Mouse (Mus musculus): ENCODE data around the gene Gm45808. TPM values are rescaled to one million over a fixed set of nuclear protein-coding genes. Genes with fewer than 3 reads are reported as not detected.

Gm45808 gene
- polyA plus RNA-seq, 1 experiment from 2014 or later, result not detected

DNA sequence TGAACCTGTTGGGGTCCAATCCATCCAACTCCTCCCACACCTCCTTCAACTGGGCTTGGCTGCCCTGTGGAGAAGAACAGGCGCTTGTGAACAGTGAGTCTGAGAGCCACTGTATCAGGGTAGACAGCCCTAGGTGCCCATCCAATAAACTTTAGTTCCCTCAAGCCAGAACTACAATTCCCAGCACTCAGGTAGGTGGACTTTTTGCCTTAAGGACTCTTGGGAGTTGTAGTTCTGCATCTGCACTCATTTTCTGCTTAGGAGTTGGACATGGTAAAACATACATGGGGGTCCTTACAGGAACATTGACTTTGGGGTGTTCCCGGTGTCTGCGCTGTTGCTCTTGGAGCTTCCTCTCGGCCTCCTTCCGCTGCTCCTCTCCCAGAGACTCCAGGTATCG lies 11.8 kb upstream of the Gm45808 start:
- Histone ChIP-seq H3K4me1 (replicated peaks; ENCODE audit: control insufficient read depth, insufficient read depth) (no peaks in the 10 kb centered on the region), H3K36me3 (ENCODE audit: control insufficient read depth, insufficient read depth, low read length) (peaks cover 31% of the 10 kb centered on the region), H3K4me2 (replicated peaks; ENCODE audit: low read depth) (no peak overlapping the region), H3K9me3 (ENCODE audit: control insufficient read depth, low read length) (no peaks in the 10 kb centered on the region), H3K9ac (ENCODE audit: low read length) (no peak overlapping the region), H3K27ac (replicated peaks) (no peak overlapping the region), H3K4me3 (ENCODE audit: low read depth, low read length) (no peak overlapping the region), H3K27me3 (ENCODE audit: control insufficient read depth, insufficient read depth, low read length) (no peaks in the 10 kb centered on the region)
- WGBS, result 96% methylated on average over 6 of the region's 6 CpGs
- TF ChIP-seq EP300 (optimal IDR thresholded peaks at IDR 0.05), result no peak
- TF ChIP-seq CTCF (IDR thresholded peaks at IDR 0.05; ENCODE audit: low read depth), result no peak
- DNase-seq (ENCODE audit: low spot score) (no peak), ATAC-seq (ENCODE audit: low FRiP score, low TSS enrichment) (no peak)

DNA sequence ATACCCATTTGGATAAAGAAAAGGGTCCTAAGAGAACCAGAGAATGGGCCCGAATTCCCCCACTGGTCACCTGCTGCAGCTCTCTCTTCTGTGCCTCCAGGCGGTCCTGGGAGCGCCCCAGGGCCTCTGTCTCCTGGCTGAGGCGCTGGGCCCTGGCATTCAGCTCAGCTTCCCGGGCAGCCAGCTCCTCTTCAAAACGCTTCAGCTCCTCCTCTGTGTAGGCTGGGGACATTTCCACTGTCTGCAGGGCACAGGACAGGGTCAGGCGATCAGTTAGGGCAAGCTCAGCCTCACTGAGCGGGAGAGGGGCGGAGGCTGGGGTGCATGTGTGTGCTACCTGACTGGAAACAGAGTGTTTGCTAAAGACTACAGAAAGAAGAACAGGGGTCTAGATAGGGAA lies 7.9 kb upstream of the Gm45808 start:
- no peak overlapping the region for H3K27ac ChIP-seq (replicated peaks)
- ATAC-seq (ENCODE audit: low FRiP score, low TSS enrichment) (no peak), DNase-seq (ENCODE audit: low spot score) (no peak)
- no peaks in the 10 kb centered on the region for H3K4me1 ChIP-seq (replicated peaks; ENCODE audit: control insufficient read depth, insufficient read depth)
- H3K9me3 ChIP-seq (ENCODE audit: control insufficient read depth, low read length), result no peaks in the 10 kb centered on the region
- H3K27me3 ChIP-seq (ENCODE audit: control insufficient read depth, insufficient read depth, low read length), result no peaks in the 10 kb centered on the region
- no peak overlapping the region for H3K4me3 ChIP-seq (ENCODE audit: low read depth, low read length)
- no peak overlapping the region for H3K9ac ChIP-seq (ENCODE audit: low read length)
- WGBS, result 82% methylated on average over 9 of the region's 9 CpGs
- no peak overlapping the region for H3K4me2 ChIP-seq (replicated peaks; ENCODE audit: low read depth)
- no peak for TF ChIP-seq CTCF (IDR thresholded peaks at IDR 0.05; ENCODE audit: low read depth)
- no peak for TF ChIP-seq EP300 (optimal IDR thresholded peaks at IDR 0.05)
- peaks cover 27% of the 10 kb centered on the region for H3K36me3 ChIP-seq (ENCODE audit: control insufficient read depth, insufficient read depth, low read length)

- DNase-seq (ENCODE audit: low spot score), result no peak
- TF ChIP-seq EP300 (optimal IDR thresholded peaks at IDR 0.05) (no peak), CTCF (IDR thresholded peaks at IDR 0.05; ENCODE audit: low read depth) (no peak)
- Histone ChIP-seq H3K9me3 (ENCODE audit: control insufficient read depth, low read length) (no peaks in the 10 kb centered on the region), H3K36me3 (ENCODE audit: control insufficient read depth, insufficient read depth, low read length) (peaks cover 27% of the 10 kb centered on the region), H3K27ac (replicated peaks) (no peak overlapping the region; the same call in 1 of the 2 replicates), H3K27me3 (ENCODE audit: control insufficient read depth, insufficient read depth, low read length) (no peaks in the 10 kb centered on the region), H3K4me3 (ENCODE audit: low read depth, low read length) (no peak overlapping the region), H3K4me2 (replicated peaks; ENCODE audit: low read depth) (no peak overlapping the region), H3K9ac (ENCODE audit: low read length) (no peak overlapping the region), H3K4me1 (replicated peaks; ENCODE audit: control insufficient read depth, insufficient read depth) (no peaks in the 10 kb centered on the region)
- 69% methylated on average over 5 of the region's 5 CpGs for WGBS
- no peak for ATAC-seq (ENCODE audit: low FRiP score, low TSS enrichment)
Measured at GRCm38 (mm10) chr7:45492951-45493350, 6.3 kb upstream of the Gm45808 start.

GRCm38 (mm10) chr7:45492225-45492844 lies 5.7 kb upstream of the Gm45808 start:
- DNase-seq (ENCODE audit: low spot score) (no peak), ATAC-seq (ENCODE audit: low FRiP score, low TSS enrichment) (no peak)
- Histone ChIP-seq H3K36me3 (ENCODE audit: control insufficient read depth, insufficient read depth, low read length) (peaks cover 27% of the 10 kb centered on the region), H3K9me3 (ENCODE audit: control insufficient read depth, low read length) (no peaks in the 10 kb centered on the region), H3K4me2 (replicated peaks; ENCODE audit: low read depth) (no peak overlapping the region), H3K27me3 (ENCODE audit: control insufficient read depth, insufficient read depth, low read length) (no peaks in the 10 kb centered on the region), H3K4me1 (replicated peaks; ENCODE audit: control insufficient read depth, insufficient read depth) (no peaks in the 10 kb centered on the region), H3K27ac (replicated peaks) (no peak overlapping the region), H3K4me3 (ENCODE audit: low read depth, low read length) (no peak overlapping the region), H3K9ac (ENCODE audit: low read length) (no peak overlapping the region)
- 83% methylated on average over 8 of the region's 8 CpGs for WGBS
- TF ChIP-seq CTCF (IDR thresholded peaks at IDR 0.05; ENCODE audit: low read depth) (no peak), EP300 (optimal IDR thresholded peaks at IDR 0.05) (no peak)

GRCm38 (mm10) chr7:45491264-45491663 lies 4.7 kb upstream of the Gm45808 start:
- Histone ChIP-seq H3K4me2 (replicated peaks; ENCODE audit: low read depth) (0 out of 2 replicates have a peak overlapping the region, but pooled peaks have one; percentile 15), H3K4me3 (ENCODE audit: low read depth, low read length) (no peak overlapping the region), H3K36me3 (ENCODE audit: control insufficient read depth, insufficient read depth, low read length) (peaks cover 21% of the 10 kb centered on the region), H3K9me3 (ENCODE audit: control insufficient read depth, low read length) (no peaks in the 10 kb centered on the region), H3K27me3 (ENCODE audit: control insufficient read depth, insufficient read depth, low read length) (no peaks in the 10 kb centered on the region), H3K4me1 (replicated peaks; ENCODE audit: control insufficient read depth, insufficient read depth) (no peaks in the 10 kb centered on the region), H3K9ac (ENCODE audit: low read length) (no peak overlapping the region), H3K27ac (replicated peaks) (0 out of 2 replicates have a peak overlapping the region, but pooled peaks have one; percentile 31)
- 14% methylated on average over 3 of the region's 3 CpGs for WGBS
- DNase-seq (ENCODE audit: low spot score), result peak; percentile 68
- ATAC-seq (ENCODE audit: low FRiP score, low TSS enrichment), result peak; percentile 66
- no peak for TF ChIP-seq CTCF (IDR thresholded peaks at IDR 0.05; ENCODE audit: low read depth)
- no peak for TF ChIP-seq EP300 (optimal IDR thresholded peaks at IDR 0.05)

DNA sequence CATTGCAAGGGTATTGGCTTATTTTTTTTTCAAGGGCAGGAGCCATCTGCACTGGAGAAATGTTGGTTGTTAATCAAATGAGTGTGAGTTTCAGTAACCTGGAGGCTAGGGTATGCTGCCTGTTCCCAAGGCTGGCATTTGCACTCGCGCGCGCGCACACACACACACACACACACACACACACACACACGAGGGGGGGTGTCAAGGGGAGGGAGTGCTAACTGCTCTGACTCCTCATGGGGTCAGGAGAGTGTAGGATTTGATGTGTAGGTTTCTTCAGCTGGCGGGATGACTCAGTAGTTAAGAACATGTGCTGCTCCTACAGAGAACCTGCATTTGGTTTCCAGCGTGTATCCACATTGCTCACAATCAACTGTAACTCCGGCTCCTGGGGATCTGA lies 4.2 kb upstream of the Gm45808 start:
- no peaks in the 10 kb centered on the region for H3K27me3 ChIP-seq (ENCODE audit: control insufficient read depth, insufficient read depth, low read length)
- 0 out of 2 replicates have a peak overlapping the region, but pooled peaks have one; percentile 31 for H3K27ac ChIP-seq (replicated peaks)
- H3K4me2 ChIP-seq (replicated peaks; ENCODE audit: low read depth), result 0 out of 2 replicates have a peak overlapping the region, but pooled peaks have one; percentile 15
- 37% methylated on average over 9 of the region's 9 CpGs for WGBS
- DNase-seq (ENCODE audit: low spot score), result peak; percentile 60
- H3K4me1 ChIP-seq (replicated peaks; ENCODE audit: control insufficient read depth, insufficient read depth), result no peaks in the 10 kb centered on the region
- ATAC-seq (ENCODE audit: low FRiP score, low TSS enrichment), result peak; percentile 59
- H3K36me3 ChIP-seq (ENCODE audit: control insufficient read depth, insufficient read depth, low read length), result peaks cover 18% of the 10 kb centered on the region
- no peak for TF ChIP-seq EP300 (optimal IDR thresholded peaks at IDR 0.05)
- peak; percentile 31; the same call in 1 of the 2 replicates for TF ChIP-seq CTCF (IDR thresholded peaks at IDR 0.05; ENCODE audit: low read depth)
- no peak overlapping the region for H3K4me3 ChIP-seq (ENCODE audit: low read depth, low read length)
- no peak overlapping the region for H3K9ac ChIP-seq (ENCODE audit: low read length)
- no peaks in the 10 kb centered on the region for H3K9me3 ChIP-seq (ENCODE audit: control insufficient read depth, low read length)

Data from stomach, postnatal 0 days (tissue).